Mouse (Mus musculus) heart, postnatal 0 days (tissue): Measurements from ENCODE around the gene C130073F10Rik. TPM values are rescaled to one million over a fixed set of nuclear protein-coding genes. Genes with fewer than 3 reads are reported as not detected.
"Not testable (repeated sequence)": the region's sequence is repeated elsewhere in the genome, so short reads cannot be mapped to it uniquely, and the experiment has no call there.

Experiments used
- ATAC-seq: fragments of 200-750 bp; cut with Nextera tagmentation; 2 replicates; pipeline ENCODE4 v1.8.0; 2017; ENCODE audit warnings: low read depth, moderate number of reproducible peaks, moderate library complexity; ENCODE audit not compliant: insufficient read depth
- DNase-seq: peaks from one replicate; pipeline ENCODE4 v3.0.0-alpha.2; 2016; ENCODE audit warnings: low spot score
- H3K27ac ChIP-seq: fragments of 300-500 bp; sonication (generic); 2 replicates; pipeline ENCODE4 v1.5.1; 2014; ENCODE audit warnings: low read depth, mild to moderate bottlenecking
- H3K27me3 ChIP-seq: fragments of 300-500 bp; sonication (generic); 2 replicates; pipeline ENCODE4 v1.6.1; 2014; ENCODE audit warnings: low read length, mixed read lengths; ENCODE audit not compliant: control insufficient read depth, insufficient read depth
- H3K36me3 ChIP-seq: fragments of 300-500 bp; sonication (generic); replicated peaks from 2 replicates; pipeline ENCODE4 v1.6.1; 2014; ENCODE audit warnings: low read length, mixed read lengths; ENCODE audit not compliant: control insufficient read depth, insufficient read depth
- H3K4me1 ChIP-seq: fragments of 300-500 bp; sonication (generic); 2 replicates; pipeline ENCODE4 v1.6.1; 2014; ENCODE audit warnings: antibody characterized with exemption; ENCODE audit not compliant: control insufficient read depth, insufficient read depth
- H3K4me2 ChIP-seq: fragments of 300-500 bp; sonication (generic); 2 replicates; pipeline ENCODE4 v1.6.1; 2014; ENCODE audit warnings: low read depth, mild to moderate bottlenecking, low read length, moderate library complexity
- H3K4me3 ChIP-seq: fragments of 300-500 bp; sonication (generic); 2 replicates; pipeline ENCODE4 v1.5.1; 2014; ENCODE audit warnings: low read depth, low read length
- H3K9ac ChIP-seq: fragments of 300-500 bp; sonication (generic); replicated peaks from 2 replicates; pipeline ENCODE4 v1.6.1; 2014; ENCODE audit warnings: low read depth, low read length, mixed read lengths
- H3K9me3 ChIP-seq: fragments of 300-500 bp; sonication (generic); replicated peaks from 2 replicates; pipeline ENCODE4 v1.6.1; 2016; ENCODE audit warnings: low read length; ENCODE audit not compliant: control insufficient read depth
- CTCF ChIP-seq: IDR thresholded peaks from 2 replicates; pipeline ENCODE4 v1.5.1; 2016; ENCODE audit warnings: antibody characterized with exemption, control low read depth, low read depth
- EP300 ChIP-seq: IDR thresholded peaks from 2 replicates; pipeline ENCODE4 v1.6.1; 2016; ENCODE audit warnings: antibody characterized with exemption, low read depth
- WGBS: fragments of 180-500 bp; shearing (Covaris S2); extraction: QIAGEN DNeasy Blood & Tissue Kit; methylation state at CpG from one replicate; pipeline ENCODE4 v1.1.7; 2014; 5-methylcytosine and 5-hydroxymethylcytosine counted together
- polyA plus RNA-seq: library from polyadenylated mRNA; unstranded; fragments of >200 nt; fragmentation: Nextera tagmentation; extraction: Ambion mirVana; gene quantifications from 2 replicates; pipeline ENCODE4 v1.2.1, GENCODE M21; 2015
- total RNA-seq: library from RNA; depleted of rRNA; stranded (reverse); fragments of >200 nt; gene quantifications from 2 replicates; pipeline ENCODE4 v1.2.3, GENCODE M21; 2014; ENCODE audit warnings: low replicate concordance; rRNA removed

The C130073F10Rik gene
- total and polyA plus RNA-seq, 2 experiments from 2014 or later, result not detected

DNA sequence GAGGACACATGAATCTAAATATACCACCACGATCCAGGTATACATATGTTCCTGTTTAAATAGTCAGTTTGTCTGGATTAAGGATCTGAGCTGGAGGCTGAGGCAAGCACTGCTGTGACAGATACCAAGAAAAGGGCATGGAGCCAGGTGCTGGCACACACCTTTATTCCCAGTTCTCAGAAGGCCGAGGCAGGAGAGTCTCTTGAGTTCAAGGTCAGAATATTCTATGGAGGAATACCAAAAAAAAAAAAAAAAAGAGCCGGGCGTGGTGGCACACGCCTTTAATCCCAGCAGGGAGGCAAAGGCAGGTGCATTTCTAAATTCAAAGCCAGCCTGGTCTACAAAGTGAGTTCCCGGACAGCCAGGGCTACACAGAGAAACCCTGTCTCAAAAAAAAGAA, 31.3 kb downstream of the C130073F10Rik start:
- Histone ChIP-seq H3K4me3 (no peak overlapping the region), H3K27ac (no peak overlapping the region), H3K9ac (no peak overlapping the region), H3K4me1 (no peaks in the 10 kb centered on the region), H3K9me3 (no peaks in the 10 kb centered on the region), H3K27me3 (no peaks in the 10 kb centered on the region), H3K4me2 (no peak overlapping the region), H3K36me3 (no peaks in the 10 kb centered on the region)
- no peak for DNase-seq
- no peak for ATAC-seq
- WGBS, result 79% methylated on average over 6 of the region's 6 CpGs
- TF ChIP-seq EP300 (no peak), CTCF (no peak)

DNA sequence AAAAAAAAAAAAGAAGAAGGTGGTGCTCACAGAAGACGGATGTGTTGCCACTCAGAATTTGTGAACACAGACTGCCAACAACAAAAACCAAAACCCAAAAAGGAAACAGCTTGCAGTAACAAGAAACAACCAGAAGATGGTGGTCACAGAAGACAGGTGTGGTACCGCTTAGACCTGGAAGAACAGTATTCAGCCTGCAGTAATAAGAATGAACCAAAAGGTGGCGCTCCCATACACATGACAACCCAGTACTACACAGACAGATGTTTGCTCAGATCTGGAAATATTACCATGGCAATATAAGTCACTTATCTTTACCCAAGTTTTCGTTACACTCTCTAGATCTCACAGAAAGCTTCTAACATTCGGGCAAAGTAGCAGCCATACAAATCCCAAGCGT, 32.7 kb downstream of the C130073F10Rik start:
- no peak for TF ChIP-seq EP300
- TF ChIP-seq CTCF, result peak; percentile 47

DNA sequence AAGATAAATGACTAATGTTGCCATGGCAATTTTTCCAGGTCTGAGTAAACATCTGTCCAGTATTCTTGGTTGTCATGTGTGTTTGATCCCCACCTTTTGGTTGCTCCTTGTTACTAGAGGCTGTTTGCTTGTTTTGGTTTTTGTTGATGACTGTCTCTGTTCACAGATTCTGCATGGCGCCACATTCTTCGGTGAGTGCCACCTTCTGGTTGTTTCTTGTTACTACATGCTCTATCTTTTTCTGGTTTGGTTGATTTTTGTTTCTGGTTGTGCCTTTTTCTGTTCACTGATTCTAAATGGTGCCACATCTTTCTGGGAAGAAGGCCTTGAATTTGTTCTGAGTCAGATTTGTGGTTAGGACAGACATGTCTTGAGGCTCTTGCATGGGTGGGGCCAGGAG, 42.7 kb downstream of the C130073F10Rik start:
- H3K4me3 ChIP-seq, result no peak overlapping the region
- peaks cover 20% of the 10 kb centered on the region for H3K9me3 ChIP-seq
- 40% methylated on average over 2 of the region's 2 CpGs for WGBS
- no peaks in the 10 kb centered on the region for H3K4me1 ChIP-seq
- DNase-seq (no peak), ATAC-seq (no peak)
- H3K36me3 ChIP-seq, result no peaks in the 10 kb centered on the region
- H3K9ac ChIP-seq, result no peak overlapping the region
- no peak overlapping the region for H3K4me2 ChIP-seq
- no peaks in the 10 kb centered on the region for H3K27me3 ChIP-seq
- TF ChIP-seq CTCF (no peak), EP300 (no peak)
- no peak overlapping the region for H3K27ac ChIP-seq

More for the DNA sequence above, 32.7 kb downstream of the C130073F10Rik start:
- no peaks in the 10 kb centered on the region for H3K27me3 ChIP-seq
- 48% methylated on average over 6 of the region's 6 CpGs for WGBS
- DNase-seq (no peak), ATAC-seq (no peak)
- no peak overlapping the region for H3K4me2 ChIP-seq
- H3K36me3 ChIP-seq, result no peaks in the 10 kb centered on the region
- H3K9ac ChIP-seq, result no peak overlapping the region
- no peaks in the 10 kb centered on the region for H3K9me3 ChIP-seq
- H3K4me1 ChIP-seq, result no peaks in the 10 kb centered on the region
- H3K27ac ChIP-seq, result no peak overlapping the region
- no peak overlapping the region for H3K4me3 ChIP-seq

DNA sequence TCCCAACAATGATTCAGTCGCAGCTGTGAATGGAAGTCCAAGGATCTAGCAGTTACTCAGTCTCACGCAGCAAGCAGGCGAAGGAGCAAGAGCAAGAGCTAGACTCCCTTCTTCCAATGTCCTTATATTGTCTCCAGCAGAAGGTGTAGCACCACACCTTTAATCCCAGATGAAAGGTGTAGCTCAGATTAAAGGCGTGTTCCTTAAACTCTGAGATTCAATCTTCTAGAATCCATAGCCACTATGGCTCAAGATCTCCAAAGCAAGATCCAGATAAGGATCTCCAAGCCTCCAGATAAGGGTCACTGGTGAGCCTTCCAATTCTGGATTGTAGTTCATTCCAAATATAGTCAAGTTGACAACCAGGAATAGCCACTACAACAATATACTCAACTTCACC, 49.7 kb downstream of the C130073F10Rik start, which contains the start of gene B020004J07Rik:
B020004J07Rik (minus strand) TSS at position 101 of the 400 bp plus-strand sequence.
- not testable (repeated sequence) for ATAC-seq, H3K27me3 ChIP-seq, H3K9ac ChIP-seq, H3K4me3 ChIP-seq, H3K4me1 ChIP-seq, H3K27ac ChIP-seq, H3K4me2 ChIP-seq, H3K9me3 ChIP-seq, DNase-seq, H3K36me3 ChIP-seq
- WGBS, result 79% methylated on average over 3 of the region's 4 CpGs

Other genes with a start within 250 kb of the C130073F10Rik start
- gene Leprot, start 246.1 kb downstream of the C130073F10Rik start, total RNA-seq, result 68.0 and 69.6 TPM in 2 replicates
- 67.3 and 70.3 TPM in 2 replicates for gene Leprot, start 246.1 kb downstream of the C130073F10Rik start, polyA plus RNA-seq
- 2.9 and 4.5 TPM in 2 replicates for gene Lepr, start 176.4 kb downstream of the C130073F10Rik start, total RNA-seq
- gene Lepr, start 176.4 kb downstream of the C130073F10Rik start, polyA plus RNA-seq, result 3.5 and 3.9 TPM in 2 replicates
- gene B020004J07Rik, start 49.8 kb downstream of the C130073F10Rik start, total RNA-seq, result not detected in 2 replicates
- gene B020004J07Rik, start 49.8 kb downstream of the C130073F10Rik start, polyA plus RNA-seq, result not detected in 2 replicates
- gene Gm12800, start 15.3 kb upstream of the C130073F10Rik start, total RNA-seq, result not detected in 2 replicates
- not detected in 2 replicates for gene Gm12800, start 15.3 kb upstream of the C130073F10Rik start, polyA plus RNA-seq
- not detected in 2 replicates for gene Gm12794, start 46.6 kb upstream of the C130073F10Rik start, total RNA-seq
- not detected in 2 replicates for gene Gm12794, start 46.6 kb upstream of the C130073F10Rik start, polyA plus RNA-seq
- gene Gm12790, start 87.3 kb upstream of the C130073F10Rik start, total RNA-seq, result not detected in 2 replicates
- gene Gm12790, start 87.3 kb upstream of the C130073F10Rik start, polyA plus RNA-seq, result not detected in 2 replicates
- gene Gm12789, start 92.8 kb upstream of the C130073F10Rik start, total RNA-seq, result not detected in 2 replicates
- not detected in 2 replicates for gene Gm12789, start 92.8 kb upstream of the C130073F10Rik start, polyA plus RNA-seq
- 50.1 and 56.2 TPM in 2 replicates for gene Pde4b, start 193.8 kb upstream of the C130073F10Rik start, total RNA-seq
- gene Pde4b, start 193.8 kb upstream of the C130073F10Rik start, polyA plus RNA-seq, result 29.6 and 30.8 TPM in 2 replicates